Comparison of ENCODE assay signal across 8 mouse cellular contexts in genomic region chr7:109703190-109704015, GRCm38 (mm10). TPM values are rescaled to one million over a fixed set of nuclear protein-coding genes. Genes with fewer than 3 reads are reported as not detected.
DNase-seq lines count a peak whose midpoint lies in the region; ATAC-seq lines count a peak whose summit lies in the region.

Gene St5 (minus strand): TSS chr7:109703605.
Gene Akip1 (plus strand): TSS chr7:109703690.

- no peaks in the 10 kb centered on the region for H3K27me3 ChIP-seq in intestine, embryonic 15.5 days (replicated peaks)
- H3K27me3 ChIP-seq in midbrain, embryonic 10.5 days (ENCODE audit: low read depth, poor library complexity, severe bottlenecking) = peaks cover 12% of the 10 kb centered on the region

- peak; percentile 97 for ATAC-seq in intestine, embryonic 15.5 days

- DNase-seq in adrenal gland, adult 2 months = peak; percentile 99
- peak; percentile 93 for DNase-seq in embryo, embryonic 11.5 days (ENCODE audit: low read depth, low spot score)
- DNase-seq in gastrocnemius, postnatal 36 days = peak; percentile 94
- DNase-seq in left cerebral cortex, postnatal 25 days (ENCODE audit: low spot score in 2 of 2) = peak; percentile 92 to 93
- DNase-seq in midbrain, embryonic 10.5 days (ENCODE audit: low spot score) = peak; percentile 97
- peak; percentile 93 for DNase-seq in right cerebral cortex, postnatal 4 days
- DNase-seq in MN1 (ENCODE audit: low spot score) = no peak

- H3K4me2 ChIP-seq in intestine, embryonic 15.5 days (replicated peaks) = peak within 1 kb of the TSS; percentile 81

- peak within 1 kb of the TSS; percentile 74 for H3K4me3 ChIP-seq in intestine, embryonic 15.5 days (replicated peaks)
- peak within 1 kb of the TSS; percentile 79 for H3K4me3 ChIP-seq in midbrain, embryonic 10.5 days

- WGBS in intestine, embryonic 15.5 days = under 1% methylated on average over 61 of the region's 61 CpGs
- under 1% methylated on average over 61 of the region's 61 CpGs for WGBS in midbrain, embryonic 10.5 days

- H3K36me3 ChIP-seq in intestine, embryonic 15.5 days = no peaks in the 10 kb centered on the region
- H3K36me3 ChIP-seq in midbrain, embryonic 10.5 days = peaks cover 12% of the 10 kb centered on the region

- H3K4me1 ChIP-seq in intestine, embryonic 15.5 days (replicated peaks) = peaks cover 3% of the 10 kb centered on the region; the same call in 1 of the 2 replicates
- H3K4me1 ChIP-seq in midbrain, embryonic 10.5 days = peaks cover 18% of the 10 kb centered on the region

- peak within 1 kb of the TSS; percentile 71 for H3K9ac ChIP-seq in intestine, embryonic 15.5 days

- intact Hi-C loops in gastrocnemius, postnatal 36 days (cut with DNase I) = loop anchor here (5.0 kb wide), 1 partner anchor 186 kb away; the partner anchor contains the start of gene Rpl27a
- intact Hi-C loops in left cerebral cortex, postnatal 25 days (cut with DNase I) = no loop called here

- no peaks in the 10 kb centered on the region for H3K9me3 ChIP-seq in intestine, embryonic 15.5 days
- H3K9me3 ChIP-seq in midbrain, embryonic 10.5 days (replicated peaks) = no peaks in the 10 kb centered on the region; the same call in 1 of the 2 replicates

- H3K27ac ChIP-seq in intestine, embryonic 15.5 days = peak within 1 kb of the TSS; percentile 72
- peak within 1 kb of the TSS; percentile 91 for H3K27ac ChIP-seq in midbrain, embryonic 10.5 days (replicated peaks)

RNA-seq across cellular contexts. Expression of gene St5, which starts in this region (rescaled TPM):
- 10 to 100 TPM; 34.7 to 51.5 TPM for total RNA-seq in adrenal gland, adult 2 months (2021)
- polyA plus RNA-seq in adrenal gland, adult 2 months (2012; rRNA removed) = 18.9 and 19.2 TPM in 2 replicates
- 1 to 10 TPM; 6.7 to 6.9 TPM for total RNA-seq in gastrocnemius, postnatal 36 days (2021)
- polyA plus RNA-seq in intestine, embryonic 15.5 days (2015; fragmentation: Nextera tagmentation; extraction: Ambion mirVana) = 61.3 and 64.4 TPM in 2 replicates
- 10 to 100 TPM; 14.1 to 15.1 TPM for total RNA-seq in left cerebral cortex, postnatal 25 days (2021)
- 36.3 and 42.2 TPM in 2 replicates for polyA plus RNA-seq in midbrain, embryonic 10.5 days (2016; fragmentation: Nextera tagmentation; extraction: Ambion mirVana)

RNA-seq across cellular contexts. Expression of gene Akip1, which starts in this region (rescaled TPM):
- 10 to 100 TPM; 22.1 to 26.9 TPM for total RNA-seq in adrenal gland, adult 2 months (2021)
- 5.5 and 6.0 TPM in 2 replicates for polyA plus RNA-seq in adrenal gland, adult 2 months (2012; rRNA removed)
- total RNA-seq in gastrocnemius, postnatal 36 days (2021) = 10 to 100 TPM in 1 of 2 experiments, 1 to 10 TPM in 1; 9.0 to 15.9 TPM
- 38.1 and 38.6 TPM in 2 replicates for polyA plus RNA-seq in intestine, embryonic 15.5 days (2015; fragmentation: Nextera tagmentation; extraction: Ambion mirVana)
- total RNA-seq in left cerebral cortex, postnatal 25 days (2021) = 1 to 10 TPM; 3.8 to 6.0 TPM
- 24.2 and 28.8 TPM in 2 replicates for polyA plus RNA-seq in midbrain, embryonic 10.5 days (2016; fragmentation: Nextera tagmentation; extraction: Ambion mirVana)
